Mouse (Mus musculus) adrenal gland, postnatal 25 days (tissue): ENCODE measurements around the gene Rps6ka5. TPM values are rescaled to one million over a fixed set of nuclear protein-coding genes. Genes with fewer than 3 reads are reported as not detected.

Source experiments
- DNase-seq: peaks from one replicate; pipeline ENCODE4 v3.0.0; 2021; ENCODE audit warnings: mixed read lengths
- total RNA-seq: library from RNA; stranded (reverse); gene quantifications from 2 replicates; pipeline ENCODE4 v1.2.3, GENCODE M21; 2021

Gene Rps6ka5
- total RNA-seq, 1 experiment from 2014 or later: 11.5 TPM

GRCm38 (mm10) chr12:100655972-100656371 lies 70.8 kb downstream of the Rps6ka5 start:
- no peak for DNase-seq

- no peak for DNase-seq
Observed at GRCm38 (mm10) chr12:100641936-100642335, 84.8 kb downstream of the Rps6ka5 start.

GRCm38 (mm10) chr12:100640726-100641125 lies 86.1 kb downstream of the Rps6ka5 start:
- no peak for DNase-seq

GRCm38 (mm10) chr12:100639680-100640079 lies 87.1 kb downstream of the Rps6ka5 start:
- DNase-seq: peak; percentile 7

- DNase-seq: no peak
Observed at GRCm38 (mm10) chr12:100637886-100638285, 88.9 kb downstream of the Rps6ka5 start.

GRCm38 (mm10) chr12:100636733-100637132 lies 90.0 kb downstream of the Rps6ka5 start:
- DNase-seq: no peak

GRCm38 (mm10) chr12:100636299-100636633 lies 90.5 kb downstream of the Rps6ka5 start:
- no peak for DNase-seq

- DNase-seq: no peak
Observed at GRCm38 (mm10) chr12:100635601-100636298, 91.0 kb downstream of the Rps6ka5 start.

- DNase-seq: no peak
Observed at GRCm38 (mm10) chr12:100633231-100633630, 93.6 kb downstream of the Rps6ka5 start.

GRCm38 (mm10) chr12:100631286-100631685 lies 95.5 kb downstream of the Rps6ka5 start:
- no peak for DNase-seq

GRCm38 (mm10) chr12:100629126-100629920 lies 97.5 kb downstream of the Rps6ka5 start:
- no peak for DNase-seq

- no peak for DNase-seq
Observed at GRCm38 (mm10) chr12:100626991-100627677, 99.6 kb downstream of the Rps6ka5 start.

- no peak for DNase-seq
Observed at GRCm38 (mm10) chr12:100626273-100626990, 100.4 kb downstream of the Rps6ka5 start.

GRCm38 (mm10) chr12:100624854-100625447 lies 101.8 kb downstream of the Rps6ka5 start:
- DNase-seq: no peak

GRCm38 (mm10) chr12:100615251-100615650 lies 111.5 kb downstream of the Rps6ka5 start:
- no peak for DNase-seq

- DNase-seq: no peak
Observed at GRCm38 (mm10) chr12:100613878-100614277, 112.9 kb downstream of the Rps6ka5 start.

GRCm38 (mm10) chr12:100613192-100613700 lies 113.5 kb downstream of the Rps6ka5 start:
- no peak for DNase-seq

GRCm38 (mm10) chr12:100609766-100610165 lies 117.0 kb downstream of the Rps6ka5 start:
- DNase-seq: no peak

- no peak for DNase-seq
Observed at GRCm38 (mm10) chr12:100609064-100609463, 117.7 kb downstream of the Rps6ka5 start.

- DNase-seq: peak; percentile 10
Observed at GRCm38 (mm10) chr12:100606733-100607132, 120.0 kb downstream of the Rps6ka5 start.

GRCm38 (mm10) chr12:100605596-100605995 lies 121.2 kb downstream of the Rps6ka5 start:
- DNase-seq: no peak

GRCm38 (mm10) chr12:100604540-100604939 lies 122.2 kb downstream of the Rps6ka5 start:
- peak; percentile 34 for DNase-seq
